Mouse (Mus musculus) embryonic facial prominence, embryonic 13.5 days (tissue): ENCODE results near the gene Kcne3. TPM values are rescaled to one million over a fixed set of nuclear protein-coding genes. Genes with fewer than 3 reads are reported as not detected.

ENCODE experiments used
- ATAC-seq: fragments of 200-750 bp; cut with Nextera tagmentation; 2 replicates; pipeline ENCODE4 v1.8.0; 2017; ENCODE audit warnings: low read depth; ENCODE audit not compliant: insufficient number of reproducible peaks, insufficient read depth, low FRiP score, low TSS enrichment
- H3K27ac ChIP-seq: fragments of 300-500 bp; sonication (generic); 2 replicates; pipeline ENCODE4 v1.5.1; 2015; ENCODE audit warnings: moderate library complexity, mild to moderate bottlenecking, inconsistent platforms
- H3K27me3 ChIP-seq: fragments of 300-500 bp; sonication (generic); 2 replicates; pipeline ENCODE4 v1.6.1; 2015; ENCODE audit warnings: mild to moderate bottlenecking, inconsistent platforms
- H3K36me3 ChIP-seq: fragments of 300-500 bp; sonication (generic); 2 replicates; pipeline ENCODE4 v1.6.1; 2015; ENCODE audit warnings: mild to moderate bottlenecking, inconsistent platforms
- H3K4me1 ChIP-seq: fragments of 300-500 bp; sonication (generic); 2 replicates; pipeline ENCODE4 v1.6.1; 2015; ENCODE audit warnings: inconsistent platforms
- H3K4me2 ChIP-seq: fragments of 300-500 bp; sonication (generic); 2 replicates; pipeline ENCODE4 v1.6.1; 2015; ENCODE audit warnings: moderate library complexity, mild to moderate bottlenecking, inconsistent platforms
- H3K4me3 ChIP-seq: fragments of 300-500 bp; sonication (generic); 2 replicates; pipeline ENCODE4 v1.5.1; 2015; ENCODE audit warnings: mild to moderate bottlenecking, inconsistent platforms
- H3K9ac ChIP-seq: fragments of 300-500 bp; sonication (generic); 2 replicates; pipeline ENCODE4 v1.6.1; 2015; ENCODE audit warnings: mild to moderate bottlenecking, inconsistent platforms
- H3K9me3 ChIP-seq: fragments of 300-500 bp; sonication (generic); 2 replicates; pipeline ENCODE4 v1.6.1; 2016; ENCODE audit warnings: inconsistent platforms
- WGBS: fragments of 180-500 bp; shearing (Covaris S2); methylation state at CpG from one replicate; pipeline ENCODE4 v1.1.7; 2015; ENCODE audit warnings: mixed read lengths; 5-methylcytosine and 5-hydroxymethylcytosine counted together
- polyA plus RNA-seq: library from polyadenylated mRNA; unstranded; fragments of >200 nt; fragmentation: Nextera tagmentation; extraction: Ambion mirVana; gene quantifications from 2 replicates; pipeline ENCODE4 v1.2.1, GENCODE M21; 2015

The Kcne3 gene
- polyA plus RNA-seq, result 16.2 and 19.7 TPM in 2 replicates

DNA sequence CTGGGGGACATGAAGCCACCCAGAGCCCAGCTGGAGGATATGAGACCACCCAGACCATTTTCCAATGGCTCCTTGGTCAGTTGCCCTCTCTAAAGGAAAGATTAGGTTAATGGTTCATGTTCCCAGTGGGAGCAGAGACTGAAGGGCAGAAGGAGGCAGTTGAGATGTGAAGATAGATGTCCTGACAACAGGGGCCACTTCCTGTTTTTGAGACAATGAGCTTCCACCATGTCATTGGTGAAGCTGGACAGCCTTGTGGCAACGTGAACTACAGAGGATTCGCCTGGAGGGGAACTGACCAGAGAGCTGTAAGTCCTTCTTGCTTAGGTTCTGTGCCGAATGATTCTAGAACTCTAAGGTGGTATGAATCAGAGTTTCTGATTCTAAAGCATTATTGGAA lies at the start of gene Kcne3:
TSS of gene Kcne3 (plus strand) at position 234 of the 400 bp plus-strand sequence.
- Histone ChIP-seq H3K27ac (no peak within 1 kb of the TSS), H3K27me3 (peaks cover 55% of the 10 kb centered on the region), H3K4me3 (no peak within 1 kb of the TSS), H3K36me3 (no peaks in the 10 kb centered on the region), H3K4me2 (no peak within 1 kb of the TSS), H3K9ac (no peak within 1 kb of the TSS), H3K4me1 (peaks cover 18% of the 10 kb centered on the region), H3K9me3 (no peaks in the 10 kb centered on the region)
- ATAC-seq, result no peak
- 73% methylated on average over 3 of the region's 3 CpGs for WGBS

- no peak for ATAC-seq
- H3K36me3 ChIP-seq, result no peaks in the 10 kb centered on the region
- no peak overlapping the region for H3K9ac ChIP-seq
- no peaks in the 10 kb centered on the region for H3K9me3 ChIP-seq
- no peak overlapping the region for H3K27ac ChIP-seq
- no peak overlapping the region for H3K4me3 ChIP-seq
- WGBS, result 71% methylated on average over 7 of the region's 7 CpGs
- H3K4me2 ChIP-seq, result no peak overlapping the region
- H3K4me1 ChIP-seq, result no peaks in the 10 kb centered on the region
- H3K27me3 ChIP-seq, result no peaks in the 10 kb centered on the region
Measured at GRCm38 (mm10) chr7:100126514-100126913, 49.8 kb upstream of the Kcne3 start.

- WGBS, result 82% methylated on average over 7 of the region's 7 CpGs
- no peak overlapping the region for H3K4me2 ChIP-seq
- H3K9me3 ChIP-seq, result no peaks in the 10 kb centered on the region
- H3K4me1 ChIP-seq, result no peaks in the 10 kb centered on the region
- no peak overlapping the region for H3K9ac ChIP-seq
- no peak overlapping the region for H3K27ac ChIP-seq
- H3K4me3 ChIP-seq, result no peak overlapping the region
- ATAC-seq, result no peak
- H3K27me3 ChIP-seq, result no peaks in the 10 kb centered on the region
- no peaks in the 10 kb centered on the region for H3K36me3 ChIP-seq
Measured at GRCm38 (mm10) chr7:100128262-100129041, 47.9 kb upstream of the Kcne3 start.

DNA sequence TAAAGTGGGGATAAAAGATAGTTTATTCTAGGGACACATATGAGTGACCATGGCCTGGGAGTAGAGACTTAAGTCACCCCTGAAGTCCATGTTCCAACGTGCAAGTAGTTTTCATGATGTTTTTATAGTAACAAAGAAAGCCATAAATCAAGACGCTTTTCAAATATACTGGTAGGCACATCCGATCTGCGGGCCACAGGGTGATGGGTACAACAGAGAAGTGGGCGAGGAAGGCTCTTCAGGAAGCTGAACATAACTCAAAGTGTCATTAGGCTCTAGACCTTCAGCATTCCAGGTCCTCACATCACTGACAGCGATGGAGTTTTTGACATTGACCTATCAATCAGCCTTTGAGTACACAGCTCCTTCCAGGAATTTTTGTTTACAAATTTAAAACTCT lies 45.7 kb upstream of the Kcne3 start:
- Histone ChIP-seq H3K27ac (no peak overlapping the region), H3K9me3 (no peaks in the 10 kb centered on the region), H3K9ac (no peak overlapping the region), H3K4me1 (no peaks in the 10 kb centered on the region), H3K4me2 (no peak overlapping the region), H3K36me3 (no peaks in the 10 kb centered on the region), H3K4me3 (no peak overlapping the region), H3K27me3 (no peaks in the 10 kb centered on the region)
- ATAC-seq, result no peak
- 80% methylated on average over 6 of the region's 6 CpGs for whole genome bisulfite sequencing

GRCm38 (mm10) chr7:100132379-100132778 lies 43.9 kb upstream of the Kcne3 start:
- H3K36me3 ChIP-seq, result no peaks in the 10 kb centered on the region
- no peak for ATAC-seq
- H3K4me1 ChIP-seq, result no peaks in the 10 kb centered on the region
- no peak overlapping the region for H3K4me2 ChIP-seq
- no peaks in the 10 kb centered on the region for H3K27me3 ChIP-seq
- H3K4me3 ChIP-seq, result no peak overlapping the region
- H3K27ac ChIP-seq, result no peak overlapping the region
- no peak overlapping the region for H3K9ac ChIP-seq
- WGBS, result 71% methylated on average over 1 of the region's 1 CpGs
- no peaks in the 10 kb centered on the region for H3K9me3 ChIP-seq

DNA sequence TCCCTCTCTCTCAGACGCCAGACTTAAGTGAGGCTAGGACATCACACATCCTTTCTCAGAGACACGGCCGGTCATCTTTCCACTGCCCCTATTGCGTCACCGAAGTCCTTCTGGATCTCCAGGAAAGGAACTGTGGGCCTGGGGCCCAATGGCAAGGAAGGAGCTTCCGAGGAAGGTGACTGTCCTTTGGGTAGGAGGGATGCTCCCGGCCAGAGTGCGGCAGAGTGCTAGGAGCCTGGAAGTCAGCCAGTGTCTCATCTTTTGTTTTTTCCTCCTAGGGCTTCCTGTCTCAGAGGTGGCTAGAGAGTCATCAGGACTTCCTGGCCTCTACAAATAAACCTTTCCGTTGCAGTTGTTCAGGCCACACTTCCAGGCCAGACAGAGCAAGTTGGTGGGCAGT lies 39.3 kb upstream of the Kcne3 start:
- no peak overlapping the region for H3K9ac ChIP-seq
- H3K27ac ChIP-seq, result no peak overlapping the region
- 84% methylated on average over 9 of the region's 9 CpGs for WGBS
- no peaks in the 10 kb centered on the region for H3K4me1 ChIP-seq
- no peak for ATAC-seq
- H3K27me3 ChIP-seq, result no peaks in the 10 kb centered on the region
- H3K36me3 ChIP-seq, result no peaks in the 10 kb centered on the region
- H3K4me2 ChIP-seq, result no peak overlapping the region
- no peaks in the 10 kb centered on the region for H3K9me3 ChIP-seq
- no peak overlapping the region for H3K4me3 ChIP-seq

GRCm38 (mm10) chr7:100138075-100138474 lies 38.2 kb upstream of the Kcne3 start:
- 91% methylated on average over 4 of the region's 4 CpGs for WGBS
- Histone ChIP-seq H3K27ac (no peak overlapping the region), H3K27me3 (no peaks in the 10 kb centered on the region), H3K4me1 (no peaks in the 10 kb centered on the region), H3K9ac (no peak overlapping the region), H3K4me2 (no peak overlapping the region), H3K4me3 (no peak overlapping the region), H3K9me3 (no peaks in the 10 kb centered on the region), H3K36me3 (no peaks in the 10 kb centered on the region)
- ATAC-seq, result no peak

- no peaks in the 10 kb centered on the region for H3K27me3 ChIP-seq
- no peak overlapping the region for H3K4me3 ChIP-seq
- H3K9ac ChIP-seq, result no peak overlapping the region
- ATAC-seq, result no peak
- no peak overlapping the region for H3K4me2 ChIP-seq
- H3K27ac ChIP-seq, result no peak overlapping the region
- no peaks in the 10 kb centered on the region for H3K9me3 ChIP-seq
- H3K36me3 ChIP-seq, result no peaks in the 10 kb centered on the region
- H3K4me1 ChIP-seq, result no peaks in the 10 kb centered on the region
- WGBS, result 68% methylated on average over 1 of the region's 1 CpGs
Measured at GRCm38 (mm10) chr7:100140591-100140990, 35.7 kb upstream of the Kcne3 start.

DNA sequence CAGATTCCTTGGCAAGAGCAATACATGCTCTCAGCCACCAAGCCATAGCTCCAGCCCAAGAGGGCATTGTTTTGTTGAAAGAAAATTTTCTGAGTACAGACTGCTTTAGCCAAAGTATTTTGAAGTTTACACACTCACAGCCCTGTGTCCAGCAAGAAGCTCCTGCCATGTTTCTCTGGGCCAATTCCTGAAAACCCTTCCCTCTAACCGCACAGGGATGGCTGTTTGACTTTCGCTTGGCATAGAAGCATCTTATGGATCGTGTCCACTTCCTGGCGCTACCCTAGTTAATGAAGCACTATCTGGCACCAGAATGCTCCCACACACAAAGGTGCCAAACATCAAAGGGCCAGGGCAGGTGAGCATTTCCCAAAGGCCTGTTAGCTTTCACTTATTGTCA lies 27.7 kb upstream of the Kcne3 start:
- ATAC-seq, result no peak
- Histone ChIP-seq H3K36me3 (no peaks in the 10 kb centered on the region), H3K4me3 (no peak overlapping the region), H3K27me3 (no peaks in the 10 kb centered on the region), H3K9ac (no peak overlapping the region), H3K4me2 (no peak overlapping the region), H3K27ac (no peak overlapping the region), H3K4me1 (no peaks in the 10 kb centered on the region), H3K9me3 (no peaks in the 10 kb centered on the region)
- 91% methylated on average over 4 of the region's 4 CpGs for WGBS

DNA sequence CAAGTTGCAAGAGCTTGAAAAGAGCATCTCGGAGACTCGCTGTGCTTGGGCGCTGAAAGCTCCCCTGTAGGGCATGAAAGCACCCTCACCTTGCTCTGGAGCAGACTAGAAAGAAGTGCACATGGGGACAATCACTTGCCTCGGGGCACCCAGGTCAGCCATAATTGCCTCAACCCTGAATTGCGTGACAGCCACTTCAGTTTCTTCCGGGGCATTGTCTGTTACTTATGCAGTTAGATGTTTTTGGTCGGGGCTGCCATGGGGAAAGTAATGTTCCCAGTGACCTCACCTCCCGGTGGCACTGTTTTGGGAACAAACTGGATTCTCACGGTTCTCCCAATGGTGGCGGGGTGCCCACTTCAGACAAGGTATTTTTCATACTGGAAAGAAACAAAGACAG lies 26.2 kb upstream of the Kcne3 start:
- Histone ChIP-seq H3K4me3 (no peak overlapping the region), H3K27me3 (no peaks in the 10 kb centered on the region), H3K9me3 (no peaks in the 10 kb centered on the region), H3K4me1 (no peaks in the 10 kb centered on the region), H3K9ac (no peak overlapping the region), H3K36me3 (no peaks in the 10 kb centered on the region), H3K27ac (no peak overlapping the region), H3K4me2 (no peak overlapping the region)
- WGBS, result 44% methylated on average over 10 of the region's 10 CpGs
- no peak for ATAC-seq

GRCm38 (mm10) chr7:100150626-100151025 lies 25.7 kb upstream of the Kcne3 start:
- ATAC-seq, result no peak

GRCm38 (mm10) chr7:100157669-100158068 lies 18.6 kb upstream of the Kcne3 start:
- H3K27ac ChIP-seq, result no peak overlapping the region
- WGBS, result 79% methylated on average over 4 of the region's 4 CpGs
- no peak overlapping the region for H3K4me3 ChIP-seq
- H3K9me3 ChIP-seq, result no peaks in the 10 kb centered on the region
- H3K9ac ChIP-seq, result no peak overlapping the region
- no peak overlapping the region for H3K4me2 ChIP-seq
- H3K27me3 ChIP-seq, result no peaks in the 10 kb centered on the region
- peaks cover 6% of the 10 kb centered on the region for H3K4me1 ChIP-seq
- no peak for ATAC-seq
- H3K36me3 ChIP-seq, result no peaks in the 10 kb centered on the region

More at GRCm38 (mm10) chr7:100150626-100151025, 25.7 kb upstream of the Kcne3 start:
- Histone ChIP-seq H3K4me1 (no peaks in the 10 kb centered on the region), H3K4me3 (no peak overlapping the region), H3K27ac (no peak overlapping the region), H3K4me2 (no peak overlapping the region), H3K9me3 (no peaks in the 10 kb centered on the region), H3K27me3 (no peaks in the 10 kb centered on the region), H3K36me3 (no peaks in the 10 kb centered on the region), H3K9ac (no peak overlapping the region)
- 77% methylated on average over 11 of the region's 11 CpGs for WGBS
